Comparison of ENCODE assay signal across 8 mouse cellular contexts in the genomic region with DNA sequence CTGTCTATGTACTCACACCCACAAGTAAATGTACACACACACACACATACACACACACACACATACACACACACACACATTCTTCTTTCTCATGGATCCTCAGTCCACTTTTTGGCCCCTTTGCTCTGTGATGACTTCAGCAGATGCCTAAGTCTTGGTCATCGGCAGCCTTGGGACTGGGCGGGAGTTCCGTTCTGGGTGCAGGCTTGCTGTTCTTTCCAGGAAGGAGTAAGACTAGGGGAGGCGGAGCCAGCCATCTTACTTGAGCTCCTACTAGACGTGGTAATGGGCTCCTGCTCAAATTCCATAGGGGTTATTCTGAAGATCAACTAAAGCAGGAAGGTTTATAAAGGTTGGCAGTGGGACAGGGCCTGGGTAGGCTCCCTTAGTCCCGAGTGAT. TPM values are rescaled to one million over a fixed set of nuclear protein-coding genes. Genes with fewer than 3 reads are reported as not detected.
DNase-seq lines count a peak whose midpoint lies in the region; ATAC-seq lines count a peak whose summit lies in the region.

No protein-coding gene starts in this region.

- peak overlapping the region; percentile 39; the same call in 1 of the 2 replicates for H3K9ac ChIP-seq in hindbrain, embryonic 13.5 days
- H3K9ac ChIP-seq in hindbrain, embryonic 16.5 days (ENCODE audit: low read depth, low read length) = no peak overlapping the region
- peak overlapping the region; percentile 18; the same call in 1 of the 2 replicates for H3K9ac ChIP-seq in midbrain, embryonic 11.5 days (ENCODE audit: low read length)

- H3K4me1 ChIP-seq in hindbrain, embryonic 13.5 days (replicated peaks) = peaks cover 63% of the 10 kb centered on the region
- peaks cover 42% of the 10 kb centered on the region for H3K4me1 ChIP-seq in hindbrain, embryonic 16.5 days (ENCODE audit: control insufficient read depth, insufficient read depth, low read depth, low read length)
- H3K4me1 ChIP-seq in midbrain, embryonic 11.5 days (ENCODE audit: control insufficient read depth, insufficient read depth, low read length) = peaks cover 43% of the 10 kb centered on the region

- 0 out of 2 replicates have a peak overlapping the region, but pooled peaks have one; percentile 16 for H3K4me2 ChIP-seq in hindbrain, embryonic 13.5 days
- no peak overlapping the region for H3K4me2 ChIP-seq in hindbrain, embryonic 16.5 days (ENCODE audit: low read length)
- H3K4me2 ChIP-seq in midbrain, embryonic 11.5 days = no peak overlapping the region

- intact Hi-C loops in gastrocnemius, postnatal 14 days (cut with DNase I; ENCODE audit: low total_unique reads) = no loop called here
- intact Hi-C loops in left cerebral cortex, postnatal 14 days (cut with DNase I) = no loop called here

- 68% methylated on average over 6 of the region's 6 CpGs for WGBS in hindbrain, embryonic 13.5 days
- WGBS in hindbrain, embryonic 16.5 days = 70% methylated on average over 6 of the region's 6 CpGs
- 72% methylated on average over 6 of the region's 6 CpGs for WGBS in midbrain, embryonic 11.5 days

- H3K27me3 ChIP-seq in hindbrain, embryonic 13.5 days = 0 out of 2 replicates have a peak, but pooled peaks cover 2% of the 10 kb centered on the region
- H3K27me3 ChIP-seq in hindbrain, embryonic 16.5 days (replicated peaks; ENCODE audit: control insufficient read depth, insufficient read depth, low read length) = no peaks in the 10 kb centered on the region
- H3K27me3 ChIP-seq in midbrain, embryonic 11.5 days (ENCODE audit: control insufficient read depth, insufficient read depth, low read length) = no peaks in the 10 kb centered on the region

- no peak overlapping the region for H3K4me3 ChIP-seq in hindbrain, embryonic 13.5 days
- H3K4me3 ChIP-seq in hindbrain, embryonic 16.5 days (ENCODE audit: low read length) = no peak overlapping the region
- H3K4me3 ChIP-seq in midbrain, embryonic 11.5 days (ENCODE audit: low read depth, low read length) = no peak overlapping the region

- ATAC-seq in hindbrain, embryonic 13.5 days (ENCODE audit: low FRiP score) = no peak
- no peak for ATAC-seq in hindbrain, embryonic 16.5 days
- no peak for ATAC-seq in midbrain, embryonic 11.5 days (ENCODE audit: low FRiP score)

- no peak overlapping the region for H3K27ac ChIP-seq in hindbrain, embryonic 13.5 days
- no peak overlapping the region for H3K27ac ChIP-seq in hindbrain, embryonic 16.5 days (ENCODE audit: low read depth, low read length)
- no peak overlapping the region for H3K27ac ChIP-seq in midbrain, embryonic 11.5 days (ENCODE audit: low read depth, low read length)

- peaks cover 26% of the 10 kb centered on the region for H3K36me3 ChIP-seq in hindbrain, embryonic 13.5 days
- H3K36me3 ChIP-seq in hindbrain, embryonic 16.5 days (ENCODE audit: control insufficient read depth, insufficient read depth, low read length) = peaks cover 8% of the 10 kb centered on the region; the same call in 1 of the 2 replicates
- H3K36me3 ChIP-seq in midbrain, embryonic 11.5 days (ENCODE audit: control insufficient read depth, insufficient read depth, low read length) = peaks cover 18% of the 10 kb centered on the region

- DNase-seq in gastrocnemius, postnatal 14 days = peak; percentile 85
- DNase-seq in kidney, adult 9 months = peak; percentile 58
- DNase-seq in midbrain, embryonic 11.5 days (ENCODE audit: low spot score, missing footprints) = no peak
- DNase-seq in left cerebral cortex, postnatal 14 days (ENCODE audit: low spot score in 2 of 2) = no peak
- no peak for DNase-seq in embryo, embryonic 11 days
- DNase-seq in layer of hippocampus, postnatal 36 days = no peak

- no peaks in the 10 kb centered on the region for H3K9me3 ChIP-seq in hindbrain, embryonic 13.5 days
- no peaks in the 10 kb centered on the region for H3K9me3 ChIP-seq in hindbrain, embryonic 16.5 days (ENCODE audit: control insufficient read depth, low read length)
- H3K9me3 ChIP-seq in midbrain, embryonic 11.5 days (ENCODE audit: control insufficient read depth, low read length) = no peaks in the 10 kb centered on the region

RNA-seq across cellular contexts. Expression of gene Lzts2, which starts 6.1 kb away (rescaled TPM):
- polyA plus RNA-seq in hindbrain, embryonic 13.5 days (2015; fragmentation: Nextera tagmentation; extraction: Ambion mirVana) = 23.4 and 24.1 TPM in 2 replicates
- polyA plus RNA-seq in hindbrain, embryonic 16.5 days (2015; fragmentation: Nextera tagmentation; extraction: Ambion mirVana) = 14.8 and 18.7 TPM in 2 replicates
- 10 to 100 TPM; 26.8 to 29.0 TPM for total RNA-seq in gastrocnemius, postnatal 14 days (2021)
- polyA plus RNA-seq in midbrain, embryonic 11.5 days (2014; fragmentation: Nextera tagmentation; extraction: Ambion mirVana) = 35.7 and 44.1 TPM in 2 replicates
- 10 to 100 TPM; 28.9 to 31.6 TPM for total RNA-seq in left cerebral cortex, postnatal 14 days (2021)
- 10 to 100 TPM; 25.6 to 30.8 TPM for total RNA-seq in layer of hippocampus, postnatal 36 days (2021)

RNA-seq across cellular contexts. Expression of gene Mrpl43, which starts 14.1 kb away (rescaled TPM):
- 91.6 and 93.6 TPM in 2 replicates for polyA plus RNA-seq in hindbrain, embryonic 13.5 days (2015; fragmentation: Nextera tagmentation; extraction: Ambion mirVana)
- 90.1 and 98.4 TPM in 2 replicates for polyA plus RNA-seq in hindbrain, embryonic 16.5 days (2015; fragmentation: Nextera tagmentation; extraction: Ambion mirVana)
- total RNA-seq in gastrocnemius, postnatal 14 days (2021) = 10 to 100 TPM; 32.9 to 35.4 TPM
- 67.3 and 69.6 TPM in 2 replicates for polyA plus RNA-seq in midbrain, embryonic 11.5 days (2014; fragmentation: Nextera tagmentation; extraction: Ambion mirVana)
- total RNA-seq in left cerebral cortex, postnatal 14 days (2021) = 10 to 100 TPM; 41.2 to 44.6 TPM
- total RNA-seq in layer of hippocampus, postnatal 36 days (2021) = 10 to 100 TPM; 37.6 to 41.8 TPM

RNA-seq across cellular contexts. Expression of gene Twnk, which starts 14.9 kb away (rescaled TPM):
- 16.0 and 17.0 TPM in 2 replicates for polyA plus RNA-seq in hindbrain, embryonic 13.5 days (2015; fragmentation: Nextera tagmentation; extraction: Ambion mirVana)
- polyA plus RNA-seq in hindbrain, embryonic 16.5 days (2015; fragmentation: Nextera tagmentation; extraction: Ambion mirVana) = 12.4 and 15.5 TPM in 2 replicates
- total RNA-seq in gastrocnemius, postnatal 14 days (2021) = 10 to 100 TPM; 14.5 to 15.9 TPM
- 13.8 and 14.2 TPM in 2 replicates for polyA plus RNA-seq in midbrain, embryonic 11.5 days (2014; fragmentation: Nextera tagmentation; extraction: Ambion mirVana)
- total RNA-seq in left cerebral cortex, postnatal 14 days (2021) = 10 to 100 TPM; 13.2 to 14.7 TPM
- 10 to 100 TPM; 15.8 to 16.5 TPM for total RNA-seq in layer of hippocampus, postnatal 36 days (2021)

RNA-seq across cellular contexts. Expression of gene Pdzd7, which starts 25.2 kb away (rescaled TPM):
- 1.4 and 1.5 TPM in 2 replicates for polyA plus RNA-seq in hindbrain, embryonic 13.5 days (2015; fragmentation: Nextera tagmentation; extraction: Ambion mirVana)
- polyA plus RNA-seq in hindbrain, embryonic 16.5 days (2015; fragmentation: Nextera tagmentation; extraction: Ambion mirVana) = 3.0 and 3.2 TPM in 2 replicates
- total RNA-seq in gastrocnemius, postnatal 14 days (2021) = 10 to 100 TPM in 1 of 2 experiments, 1 to 10 TPM in 1; 9.8 to 10.9 TPM
- 0.17 and 0.19 TPM in 2 replicates for polyA plus RNA-seq in midbrain, embryonic 11.5 days (2014; fragmentation: Nextera tagmentation; extraction: Ambion mirVana)
- 1 to 10 TPM; 3.3 to 3.4 TPM for total RNA-seq in left cerebral cortex, postnatal 14 days (2021)
- 1 to 10 TPM; 2.2 to 3.4 TPM for total RNA-seq in layer of hippocampus, postnatal 36 days (2021)

RNA-seq across cellular contexts. Expression of gene Sfxn3, which starts 27.0 kb away (rescaled TPM):
- polyA plus RNA-seq in hindbrain, embryonic 13.5 days (2015; fragmentation: Nextera tagmentation; extraction: Ambion mirVana) = 63.1 and 65.4 TPM in 2 replicates
- polyA plus RNA-seq in hindbrain, embryonic 16.5 days (2015; fragmentation: Nextera tagmentation; extraction: Ambion mirVana) = 76.8 and 85.4 TPM in 2 replicates
- 10 to 100 TPM; 21.3 to 22.1 TPM for total RNA-seq in gastrocnemius, postnatal 14 days (2021)
- polyA plus RNA-seq in midbrain, embryonic 11.5 days (2014; fragmentation: Nextera tagmentation; extraction: Ambion mirVana) = 17.7 and 20.4 TPM in 2 replicates
- 100 to 1,000 TPM; 111 to 115 TPM for total RNA-seq in left cerebral cortex, postnatal 14 days (2021)
- total RNA-seq in layer of hippocampus, postnatal 36 days (2021) = 10 to 100 TPM; 82.4 to 91.5 TPM

Comparison
In these comparisons a context has a peak if more than half of its experiments do, and no peak if none do; other contexts are left out.
1. DNase-seq: peak in gastrocnemius, postnatal 14 days (single experiment) and kidney, adult 9 months (single experiment); none in midbrain, embryonic 11.5 days (single experiment), left cerebral cortex, postnatal 14 days (0 of 2), embryo, embryonic 11 days (single experiment) and layer of hippocampus, postnatal 36 days (0 of 2).